Mouse (Mus musculus) intestine, postnatal 0 days (tissue): ENCODE data around the gene Rnf4. TPM values are rescaled to one million over a fixed set of nuclear protein-coding genes. Genes with fewer than 3 reads are reported as not detected.

ENCODE experiments used
- ATAC-seq: fragments of 200-750 bp; cut with Nextera tagmentation; 2 replicates; pipeline ENCODE4 v1.8.0; 2017; ENCODE audit warnings: mild to moderate bottlenecking, moderate TSS enrichment, moderate library complexity
- H3K27ac ChIP-seq: fragments of 300-500 bp; sonication (generic); 2 replicates; pipeline ENCODE4 v1.5.1; 2014; ENCODE audit warnings: mild to moderate bottlenecking, low read depth, low read length, moderate library complexity
- H3K27me3 ChIP-seq: fragments of 300-500 bp; sonication (generic); replicated peaks from 2 replicates; pipeline ENCODE4 v1.6.1; 2014; ENCODE audit warnings: low read length, mixed read lengths; ENCODE audit not compliant: control insufficient read depth, insufficient read depth
- H3K36me3 ChIP-seq: fragments of 300-500 bp; sonication (generic); 2 replicates; pipeline ENCODE4 v1.6.1; 2014; ENCODE audit warnings: mild to moderate bottlenecking, moderate library complexity; ENCODE audit not compliant: control insufficient read depth, insufficient read depth
- H3K4me1 ChIP-seq: fragments of 300-500 bp; sonication (generic); replicated peaks from 2 replicates; pipeline ENCODE4 v1.6.1; 2014; ENCODE audit warnings: antibody characterized with exemption, low read length, mixed read lengths; ENCODE audit not compliant: control insufficient read depth, insufficient read depth
- H3K4me2 ChIP-seq: fragments of 300-500 bp; sonication (generic); replicated peaks from 2 replicates; pipeline ENCODE4 v1.6.1; 2014; ENCODE audit warnings: low read depth, mild to moderate bottlenecking, moderate library complexity
- H3K4me3 ChIP-seq: fragments of 300-500 bp; sonication (generic); 2 replicates; pipeline ENCODE4 v1.5.1; 2014; ENCODE audit warnings: low read depth, low read length
- H3K9ac ChIP-seq: fragments of 300-500 bp; sonication (generic); 2 replicates; pipeline ENCODE4 v1.6.1; 2014; ENCODE audit warnings: mild to moderate bottlenecking, low read depth, low read length
- H3K9me3 ChIP-seq: fragments of 300-500 bp; sonication (generic); 2 replicates; pipeline ENCODE4 v1.6.1; 2016; ENCODE audit warnings: mixed run types; ENCODE audit not compliant: control insufficient read depth
- CTCF ChIP-seq: sonication (generic); IDR thresholded peaks from 2 replicates; pipeline ENCODE4 v1.5.1; 2016; ENCODE audit warnings: low read depth, mild to moderate bottlenecking, control low read depth, antibody characterized with exemption, moderate library complexity
- WGBS: fragments of 180-500 bp; shearing (Covaris S2); extraction: QIAGEN DNeasy Blood & Tissue Kit; methylation state at CpG from one replicate; pipeline ENCODE4 v1.1.7; 2014; 5-methylcytosine and 5-hydroxymethylcytosine counted together
- polyA plus RNA-seq: library from polyadenylated mRNA; unstranded; fragments of >200 nt; fragmentation: Nextera tagmentation; extraction: Ambion mirVana; gene quantifications from 2 replicates; pipeline ENCODE4 v1.2.1, GENCODE M21; 2015

Gene Rnf4
- polyA plus RNA-seq, 1 experiment from 2014 or later = 62.3 TPM

DNA sequence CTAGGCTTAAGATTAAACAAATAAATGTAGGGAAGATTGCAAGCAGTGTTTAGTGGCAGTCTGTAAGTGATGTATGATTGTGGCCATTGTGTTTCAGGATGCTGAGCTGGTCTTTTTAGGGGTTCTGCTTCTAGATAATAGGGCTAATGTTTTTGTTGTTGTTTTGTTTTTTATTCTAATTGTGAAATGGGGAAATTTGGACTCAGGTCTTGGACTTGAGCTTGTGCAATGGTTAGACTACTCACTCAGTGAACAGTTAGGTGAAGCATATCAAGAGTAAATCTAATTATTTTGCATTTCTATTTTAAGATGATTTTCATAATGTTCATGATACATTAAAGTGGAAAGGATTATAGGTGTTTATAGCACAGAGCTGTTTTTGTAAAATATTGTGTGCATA is 36.5 kb downstream of the Rnf4 start:
- no peak overlapping the region for H3K4me2 ChIP-seq
- ATAC-seq = no peak
- H3K9ac ChIP-seq = no peak overlapping the region
- no peak overlapping the region for H3K27ac ChIP-seq
- no peaks in the 10 kb centered on the region for H3K27me3 ChIP-seq
- H3K9me3 ChIP-seq = no peaks in the 10 kb centered on the region
- H3K36me3 ChIP-seq = no peaks in the 10 kb centered on the region
- 0 out of 2 replicates have a peak, but pooled peaks cover 3% of the 10 kb centered on the region for H3K4me1 ChIP-seq
- no peak for TF ChIP-seq CTCF
- H3K4me3 ChIP-seq = no peak overlapping the region

DNA sequence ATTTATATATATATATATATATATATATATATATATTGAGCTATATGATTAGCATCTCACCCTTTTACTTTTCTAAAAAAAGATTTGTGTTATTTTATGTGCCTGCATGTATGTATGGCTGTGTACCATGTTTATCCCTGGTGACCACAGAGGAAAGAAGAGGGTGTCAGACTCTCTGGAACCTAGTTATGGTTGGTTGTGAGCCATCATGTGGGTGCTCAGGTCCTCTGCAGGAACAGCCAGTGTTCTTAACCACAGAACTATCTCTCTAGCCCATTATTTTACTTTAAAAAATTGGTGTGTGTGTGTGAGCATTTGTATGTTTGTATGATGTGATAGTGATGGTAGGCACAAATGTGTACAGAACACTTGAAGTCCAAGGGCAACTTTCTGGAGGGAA is 42.7 kb downstream of the Rnf4 start:
- no peak for ATAC-seq
- no peak for TF ChIP-seq CTCF

DNA sequence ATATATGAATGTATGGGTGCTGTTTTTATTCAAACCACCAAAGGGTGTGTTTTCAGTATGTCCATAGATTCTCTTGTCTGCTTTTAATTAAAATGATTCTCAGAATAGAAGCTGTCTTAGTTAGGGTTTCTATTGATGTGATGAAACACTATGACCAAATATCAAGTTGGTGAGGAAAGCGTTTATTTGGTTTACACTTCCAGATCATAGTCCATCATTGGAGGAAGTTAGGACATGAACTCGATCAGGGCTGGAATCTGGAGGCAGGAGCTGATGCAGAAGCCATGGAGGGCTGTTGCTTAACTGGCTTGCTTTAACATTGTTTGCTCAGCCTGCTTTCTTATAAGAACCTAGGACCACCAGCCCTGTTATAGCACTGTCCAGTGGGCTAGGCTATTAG is 45.6 kb downstream of the Rnf4 start:
- TF ChIP-seq CTCF = no peak
- H3K27ac ChIP-seq = no peak overlapping the region
- H3K4me3 ChIP-seq = no peak overlapping the region
- H3K27me3 ChIP-seq = no peaks in the 10 kb centered on the region
- 53% methylated on average over 2 of the region's 2 CpGs for WGBS
- H3K4me2 ChIP-seq = no peak overlapping the region
- no peak for ATAC-seq
- no peaks in the 10 kb centered on the region for H3K9me3 ChIP-seq
- no peak overlapping the region for H3K9ac ChIP-seq
- H3K4me1 ChIP-seq = no peaks in the 10 kb centered on the region
- H3K36me3 ChIP-seq = no peaks in the 10 kb centered on the region

More for the DNA sequence above, 42.7 kb downstream of the Rnf4 start:
- H3K9me3 ChIP-seq = no peaks in the 10 kb centered on the region
- no peak overlapping the region for H3K9ac ChIP-seq
- H3K4me2 ChIP-seq = no peak overlapping the region
- H3K4me3 ChIP-seq = no peak overlapping the region
- H3K27ac ChIP-seq = no peak overlapping the region
- no peaks in the 10 kb centered on the region for H3K36me3 ChIP-seq
- no peaks in the 10 kb centered on the region for H3K27me3 ChIP-seq
- H3K4me1 ChIP-seq = no peaks in the 10 kb centered on the region

DNA sequence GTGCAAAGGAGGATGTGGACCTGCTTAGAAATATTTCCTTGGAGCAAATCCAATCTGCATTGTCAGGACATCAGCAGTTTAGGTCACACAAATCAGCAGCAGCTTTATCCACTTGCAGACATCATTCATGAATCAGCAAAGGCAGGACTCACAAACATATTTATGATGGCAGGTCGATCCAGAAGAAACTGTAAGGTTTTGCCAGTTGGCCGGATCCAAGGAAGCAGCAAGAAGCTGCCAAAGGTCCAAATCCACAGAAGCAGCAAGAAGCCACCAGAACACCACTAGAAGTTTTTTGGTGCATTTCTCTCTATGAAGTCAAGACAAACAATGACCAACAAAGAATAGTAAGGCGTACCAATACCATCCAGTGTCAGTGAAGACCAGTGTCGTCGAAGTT is 49.5 kb downstream of the Rnf4 start:
- H3K9ac ChIP-seq = no peak overlapping the region
- no peak for TF ChIP-seq CTCF
- no peak for ATAC-seq

DNA sequence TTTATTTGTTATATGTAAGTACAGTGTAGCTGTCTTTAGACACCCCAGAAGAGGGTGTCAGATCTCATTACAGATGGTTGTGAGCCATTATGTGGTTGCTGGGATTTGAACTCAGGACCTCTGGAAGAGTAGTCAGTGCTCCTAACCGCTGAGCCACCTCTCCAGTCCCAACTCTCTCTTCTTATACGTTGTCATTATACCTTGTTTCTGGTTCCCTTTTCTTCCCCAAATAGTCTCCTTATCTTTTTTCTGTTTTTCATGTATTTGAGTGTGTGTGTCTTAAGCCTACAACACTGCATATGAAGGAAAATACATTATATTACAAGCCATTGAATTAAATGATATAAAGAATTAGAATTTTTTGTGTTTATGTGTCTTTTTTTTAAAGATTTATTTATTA is 50.7 kb downstream of the Rnf4 start:
- H3K27me3 ChIP-seq = no peaks in the 10 kb centered on the region
- H3K27ac ChIP-seq = no peak overlapping the region
- H3K4me1 ChIP-seq = no peaks in the 10 kb centered on the region
- H3K36me3 ChIP-seq = no peaks in the 10 kb centered on the region
- 96% methylated on average over 2 of the region's 2 CpGs for WGBS
- ATAC-seq = no peak
- H3K9me3 ChIP-seq = no peaks in the 10 kb centered on the region
- no peak overlapping the region for H3K4me3 ChIP-seq
- no peak overlapping the region for H3K9ac ChIP-seq
- no peak for TF ChIP-seq CTCF
- no peak overlapping the region for H3K4me2 ChIP-seq

More for the DNA sequence above, 49.5 kb downstream of the Rnf4 start:
- no peak overlapping the region for H3K4me2 ChIP-seq
- no peak overlapping the region for H3K4me3 ChIP-seq
- 96% methylated on average over 5 of the region's 5 CpGs for WGBS
- H3K27ac ChIP-seq = no peak overlapping the region
- H3K4me1 ChIP-seq = no peaks in the 10 kb centered on the region
- H3K36me3 ChIP-seq = no peaks in the 10 kb centered on the region
- H3K27me3 ChIP-seq = no peaks in the 10 kb centered on the region
- H3K9me3 ChIP-seq = no peaks in the 10 kb centered on the region

DNA sequence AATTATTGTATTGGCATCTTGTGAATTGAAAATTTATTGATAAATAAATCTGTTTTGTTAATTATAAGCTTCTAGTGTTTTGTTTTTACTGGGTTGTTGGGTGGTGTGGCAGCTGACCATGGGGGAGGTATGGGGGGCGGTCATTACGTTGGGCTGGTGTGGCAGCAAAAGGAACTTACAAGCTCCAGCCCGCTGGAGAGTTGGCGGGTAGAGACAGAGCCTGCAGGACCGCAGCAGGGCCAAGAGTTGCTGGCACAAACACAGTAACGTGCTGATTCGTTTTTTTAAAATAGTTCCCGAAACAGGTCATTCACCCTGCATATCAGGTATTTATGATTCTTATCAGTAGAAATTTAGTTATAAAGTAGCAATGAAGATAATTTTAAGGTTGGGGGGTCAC is 57.2 kb downstream of the Rnf4 start:
- no peak for ATAC-seq
- H3K27ac ChIP-seq = no peak overlapping the region
- no peak for TF ChIP-seq CTCF
- H3K27me3 ChIP-seq = no peaks in the 10 kb centered on the region
- WGBS = 86% methylated on average over 8 of the region's 8 CpGs
- no peak overlapping the region for H3K4me2 ChIP-seq
- no peak overlapping the region for H3K9ac ChIP-seq
- no peaks in the 10 kb centered on the region for H3K4me1 ChIP-seq
- H3K36me3 ChIP-seq = no peaks in the 10 kb centered on the region
- no peak overlapping the region for H3K4me3 ChIP-seq
- H3K9me3 ChIP-seq = no peaks in the 10 kb centered on the region

DNA sequence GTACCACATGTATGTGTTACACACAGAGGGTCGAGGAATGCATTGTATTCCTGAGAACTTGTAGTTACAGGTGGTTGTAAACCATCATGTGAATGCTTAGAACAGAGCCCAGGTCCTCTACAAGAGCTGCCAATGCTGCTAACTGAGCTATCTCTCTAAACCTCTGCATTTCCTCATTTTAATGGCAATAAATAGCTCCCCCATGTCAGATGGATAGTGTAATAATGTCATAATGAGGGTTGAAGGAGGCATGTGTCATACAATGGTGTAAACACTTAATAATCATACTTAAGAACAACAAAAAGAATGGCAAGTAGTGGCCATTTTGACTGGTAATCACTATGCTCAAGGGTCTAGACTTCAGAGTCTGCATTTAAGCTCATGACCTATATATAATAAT is 59.3 kb downstream of the Rnf4 start:
- Histone ChIP-seq H3K9me3 (no peaks in the 10 kb centered on the region), H3K4me1 (no peaks in the 10 kb centered on the region), H3K27ac (no peak overlapping the region), H3K9ac (no peak overlapping the region), H3K27me3 (no peaks in the 10 kb centered on the region), H3K4me3 (no peak overlapping the region), H3K36me3 (no peaks in the 10 kb centered on the region), H3K4me2 (no peak overlapping the region)
- no peak for TF ChIP-seq CTCF
- 63% methylated on average over 1 of the region's 1 CpGs for WGBS
- no peak for ATAC-seq
